Mouse (Mus musculus): Measurements from ENCODE around the gene Gm20388.

GRCm38 (mm10) chr8:120017349-120017748 lies 106.7 kb downstream of the Gm20388 start:
- no peak for TF ChIP-seq POLR2AphosphoS5 (IDR thresholded peaks at IDR 0.05; ENCODE audit: insufficient replicate concordance, low read depth, low read length)
- no peak for TF ChIP-seq CTCF (IDR thresholded peaks at IDR 0.05; ENCODE audit: low read depth, low read length)
- TF ChIP-seq GATA1 (IDR thresholded peaks at IDR 0.05; ENCODE audit: borderline replicate concordance, low read length): no peak
- TF ChIP-seq TAL1 (conservative IDR thresholded peaks at IDR 0.05; ENCODE audit: low read depth, low read length): no peak

All from G1E (cell line).